Mouse (Mus musculus): ENCODE data around the gene 4930550C14Rik. TPM values are rescaled to one million over a fixed set of nuclear protein-coding genes. Genes with fewer than 3 reads are reported as not detected.

4930550C14Rik gene
- 1.1 TPM in 1 of 2 replicates, not detected in the other for polyA plus RNA-seq (2012; ENCODE audit: insufficient read depth, insufficient read length, missing spikeins)

GRCm38 (mm10) chr9:53402291-53402711 is at the start of gene 4930550C14Rik:
Gene 4930550C14Rik, plus strand, starts transcription at chr9:53402325.
- Histone ChIP-seq H3K4me3 (ENCODE audit: insufficient read depth, low read depth, low read length) (peak within 1 kb of the TSS; percentile 1; the same call in 1 of the 2 replicates), H3K27ac (replicated peaks; ENCODE audit: low read depth, low read length) (no peak within 1 kb of the TSS), H3K4me1 (ENCODE audit: control insufficient read depth, insufficient read depth, insufficient read length, low read length) (no peaks in the 10 kb centered on the region)

- Histone ChIP-seq H3K27ac (replicated peaks; ENCODE audit: low read depth, low read length) (no peak overlapping the region), H3K4me1 (ENCODE audit: control insufficient read depth, insufficient read depth, insufficient read length, low read length) (no peaks in the 10 kb centered on the region), H3K4me3 (ENCODE audit: insufficient read depth, low read depth, low read length) (no peak overlapping the region)
Measured at GRCm38 (mm10) chr9:53353161-53353560, 49.0 kb upstream of the 4930550C14Rik start.

- Histone ChIP-seq H3K27ac (replicated peaks; ENCODE audit: low read depth, low read length) (no peak overlapping the region), H3K4me1 (ENCODE audit: control insufficient read depth, insufficient read depth, insufficient read length, low read length) (no peaks in the 10 kb centered on the region), H3K4me3 (ENCODE audit: insufficient read depth, low read depth, low read length) (0 out of 2 replicates have a peak overlapping the region, but pooled peaks have one; percentile 5)
Measured at GRCm38 (mm10) chr9:53356219-53357155, 45.6 kb upstream of the 4930550C14Rik start.

- Histone ChIP-seq H3K4me1 (ENCODE audit: control insufficient read depth, insufficient read depth, insufficient read length, low read length) (no peaks in the 10 kb centered on the region), H3K4me3 (ENCODE audit: insufficient read depth, low read depth, low read length) (no peak overlapping the region), H3K27ac (replicated peaks; ENCODE audit: low read depth, low read length) (no peak overlapping the region)
Measured at GRCm38 (mm10) chr9:53371339-53371738, 30.8 kb upstream of the 4930550C14Rik start.

- Histone ChIP-seq H3K4me3 (ENCODE audit: insufficient read depth, low read depth, low read length) (no peak overlapping the region), H3K4me1 (ENCODE audit: control insufficient read depth, insufficient read depth, insufficient read length, low read length) (no peaks in the 10 kb centered on the region), H3K27ac (replicated peaks; ENCODE audit: low read depth, low read length) (no peak overlapping the region)
Measured at GRCm38 (mm10) chr9:53375907-53376306, 26.2 kb upstream of the 4930550C14Rik start.

GRCm38 (mm10) chr9:53376820-53377219 is 25.3 kb upstream of the 4930550C14Rik start:
- H3K27ac ChIP-seq (replicated peaks; ENCODE audit: low read depth, low read length), result no peak overlapping the region
- no peaks in the 10 kb centered on the region for H3K4me1 ChIP-seq (ENCODE audit: control insufficient read depth, insufficient read depth, insufficient read length, low read length)
- H3K4me3 ChIP-seq (ENCODE audit: insufficient read depth, low read depth, low read length), result no peak overlapping the region

- Histone ChIP-seq H3K4me3 (ENCODE audit: insufficient read depth, low read depth, low read length) (no peak overlapping the region), H3K4me1 (ENCODE audit: control insufficient read depth, insufficient read depth, insufficient read length, low read length) (no peaks in the 10 kb centered on the region), H3K27ac (replicated peaks; ENCODE audit: low read depth, low read length) (no peak overlapping the region)
Measured at GRCm38 (mm10) chr9:53377597-53377996, 24.5 kb upstream of the 4930550C14Rik start.

GRCm38 (mm10) chr9:53378171-53378570 is 24.0 kb upstream of the 4930550C14Rik start:
- Histone ChIP-seq H3K27ac (replicated peaks; ENCODE audit: low read depth, low read length) (no peak overlapping the region), H3K4me1 (ENCODE audit: control insufficient read depth, insufficient read depth, insufficient read length, low read length) (no peaks in the 10 kb centered on the region), H3K4me3 (ENCODE audit: insufficient read depth, low read depth, low read length) (no peak overlapping the region)

GRCm38 (mm10) chr9:53380595-53380994 is 21.5 kb upstream of the 4930550C14Rik start:
- no peak overlapping the region for H3K27ac ChIP-seq (replicated peaks; ENCODE audit: low read depth, low read length)
- no peaks in the 10 kb centered on the region for H3K4me1 ChIP-seq (ENCODE audit: control insufficient read depth, insufficient read depth, insufficient read length, low read length)
- no peak overlapping the region for H3K4me3 ChIP-seq (ENCODE audit: insufficient read depth, low read depth, low read length)

- no peak overlapping the region for H3K27ac ChIP-seq (replicated peaks; ENCODE audit: low read depth, low read length)
- H3K4me1 ChIP-seq (ENCODE audit: control insufficient read depth, insufficient read depth, insufficient read length, low read length), result no peaks in the 10 kb centered on the region
- H3K4me3 ChIP-seq (ENCODE audit: insufficient read depth, low read depth, low read length), result no peak overlapping the region
Measured at GRCm38 (mm10) chr9:53381113-53381615, 21.0 kb upstream of the 4930550C14Rik start.

- Histone ChIP-seq H3K27ac (replicated peaks; ENCODE audit: low read depth, low read length) (peak within 1 kb of the TSS; percentile 74), H3K4me1 (ENCODE audit: control insufficient read depth, insufficient read depth, insufficient read length, low read length) (no peaks in the 10 kb centered on the region), H3K4me3 (ENCODE audit: insufficient read depth, low read depth, low read length) (peak within 1 kb of the TSS; percentile 71)
Measured at GRCm38 (mm10) chr9:53383951-53384866, 17.9 kb upstream of the 4930550C14Rik start, which contains the start of gene Kdelc2. Gene Kdelc2, plus strand, starts transcription at chr9:53384025.

- Histone ChIP-seq H3K4me3 (ENCODE audit: insufficient read depth, low read depth, low read length) (peak overlapping the region; percentile 71), H3K4me1 (ENCODE audit: control insufficient read depth, insufficient read depth, insufficient read length, low read length) (no peaks in the 10 kb centered on the region), H3K27ac (replicated peaks; ENCODE audit: low read depth, low read length) (peak overlapping the region; percentile 74; the same call in 1 of the 2 replicates)
Measured at GRCm38 (mm10) chr9:53384873-53385272, 17.3 kb upstream of the 4930550C14Rik start.

GRCm38 (mm10) chr9:53387431-53387830 is 14.7 kb upstream of the 4930550C14Rik start:
- H3K4me3 ChIP-seq (ENCODE audit: insufficient read depth, low read depth, low read length), result no peak overlapping the region
- H3K4me1 ChIP-seq (ENCODE audit: control insufficient read depth, insufficient read depth, insufficient read length, low read length), result no peaks in the 10 kb centered on the region
- no peak overlapping the region for H3K27ac ChIP-seq (replicated peaks; ENCODE audit: low read depth, low read length)

GRCm38 (mm10) chr9:53389109-53389508 is 13.0 kb upstream of the 4930550C14Rik start:
- H3K4me1 ChIP-seq (ENCODE audit: control insufficient read depth, insufficient read depth, insufficient read length, low read length), result no peaks in the 10 kb centered on the region
- no peak overlapping the region for H3K4me3 ChIP-seq (ENCODE audit: insufficient read depth, low read depth, low read length)
- H3K27ac ChIP-seq (replicated peaks; ENCODE audit: low read depth, low read length), result no peak overlapping the region

GRCm38 (mm10) chr9:53390136-53390535 is 12.0 kb upstream of the 4930550C14Rik start:
- no peak overlapping the region for H3K4me3 ChIP-seq (ENCODE audit: insufficient read depth, low read depth, low read length)
- H3K27ac ChIP-seq (replicated peaks; ENCODE audit: low read depth, low read length), result no peak overlapping the region
- H3K4me1 ChIP-seq (ENCODE audit: control insufficient read depth, insufficient read depth, insufficient read length, low read length), result no peaks in the 10 kb centered on the region
